Mouse (Mus musculus) forebrain, postnatal 0 days (tissue): ENCODE results near the gene Tor1aip1. TPM values are rescaled to one million over a fixed set of nuclear protein-coding genes. Genes with fewer than 3 reads are reported as not detected.
A peak's percentile ranks its signal among the peaks of the same experiment; 100 is the strongest.

ENCODE experiments used
- ATAC-seq: fragments of 200-750 bp; cut with Nextera tagmentation; 2 replicates; pipeline ENCODE4 v1.8.0; 2017; ENCODE audit warnings: mild to moderate bottlenecking, moderate library complexity
- DNase-seq: peaks from one replicate; pipeline ENCODE4 v3.0.0-alpha.2; 2015
- H3K27ac ChIP-seq: fragments of 300-500 bp; sonication (generic); 2 replicates; pipeline ENCODE4 v1.5.1; 2014; ENCODE audit warnings: low read depth, mild to moderate bottlenecking, antibody characterized with exemption, low read length, moderate library complexity, mixed read lengths
- H3K27me3 ChIP-seq: fragments of 300-500 bp; sonication (generic); 2 replicates; pipeline ENCODE4 v1.6.1; 2014; ENCODE audit warnings: mild to moderate bottlenecking, low read length, mixed read lengths; ENCODE audit not compliant: insufficient read depth
- H3K36me3 ChIP-seq: fragments of 300-500 bp; sonication (generic); 2 replicates; pipeline ENCODE4 v1.6.1; 2014; ENCODE audit warnings: mild to moderate bottlenecking, moderate library complexity; ENCODE audit not compliant: insufficient read depth
- H3K4me1 ChIP-seq: fragments of 300-500 bp; sonication (generic); 2 replicates; pipeline ENCODE4 v1.6.1; 2014; ENCODE audit warnings: antibody characterized with exemption; ENCODE audit not compliant: insufficient read depth
- H3K4me2 ChIP-seq: fragments of 300-500 bp; sonication (generic); 2 replicates; pipeline ENCODE4 v1.6.1; 2014; ENCODE audit warnings: low read depth, mild to moderate bottlenecking, moderate library complexity
- H3K4me3 ChIP-seq: fragments of 300-500 bp; sonication (generic); 2 replicates; pipeline ENCODE4 v1.5.1; 2014; ENCODE audit warnings: low read depth, low read length, mixed read lengths
- H3K9ac ChIP-seq: fragments of 300-500 bp; sonication (generic); 2 replicates; pipeline ENCODE4 v1.6.1; 2014; ENCODE audit warnings: mild to moderate bottlenecking
- H3K9me3 ChIP-seq: fragments of 300-500 bp; sonication (generic); 2 replicates; pipeline ENCODE4 v1.6.1; 2016; ENCODE audit warnings: low read length
- CTCF ChIP-seq: sonication (generic); IDR thresholded peaks from 2 replicates; pipeline ENCODE4 v1.5.1; 2016; ENCODE audit warnings: antibody characterized with exemption, control low read depth, low read depth
- WGBS: fragments of 180-500 bp; shearing (Covaris S2); extraction: QIAGEN DNeasy Blood & Tissue Kit; methylation state at CpG from one replicate; pipeline ENCODE4 v1.1.7; 2014; 5-methylcytosine and 5-hydroxymethylcytosine counted together
- polyA plus RNA-seq: library from polyadenylated mRNA; unstranded; fragments of >200 nt; fragmentation: Nextera tagmentation; extraction: Ambion mirVana; gene quantifications from 2 replicates; pipeline ENCODE4 v1.2.1, GENCODE M21; 2015
- total RNA-seq: library from RNA; depleted of rRNA; stranded (reverse); fragments of >200 nt; gene quantifications from 2 replicates; pipeline ENCODE4 v1.2.3, GENCODE M21; 2014; rRNA removed

The Tor1aip1 gene
- total RNA-seq (15.4 and 23.1 TPM in 2 replicates), polyA plus RNA-seq (19.3 and 20.4 TPM in 2 replicates)

- ATAC-seq, result peak; percentile 97
- H3K27ac ChIP-seq, result peak within 1 kb of the TSS; percentile 100
- H3K4me1 ChIP-seq, result peaks cover 8% of the 10 kb centered on the region
- peak; percentile 98 for DNase-seq
- TF ChIP-seq CTCF, result peak; percentile 83
- H3K4me2 ChIP-seq, result peak within 1 kb of the TSS; percentile 64
- under 1% methylated on average over 59 of the region's 59 CpGs for WGBS
- peaks cover 20% of the 10 kb centered on the region for H3K36me3 ChIP-seq
- peak within 1 kb of the TSS; percentile 95 for H3K9ac ChIP-seq
- no peaks in the 10 kb centered on the region for H3K9me3 ChIP-seq
- peak within 1 kb of the TSS; percentile 91 for H3K4me3 ChIP-seq
- H3K27me3 ChIP-seq, result no peaks in the 10 kb centered on the region
Measured at GRCm38 (mm10) chr1:156035930-156036737, at the start of gene Tor1aip1. Gene Tor1aip1 (minus strand): TSS chr1:156036480.

GRCm38 (mm10) chr1:156085770-156086169, 49.5 kb upstream of the Tor1aip1 start:
- no peak overlapping the region for H3K4me2 ChIP-seq
- 59% methylated on average over 5 of the region's 5 CpGs for WGBS
- TF ChIP-seq CTCF, result peak; percentile 97
- H3K4me3 ChIP-seq, result no peak overlapping the region
- no peak overlapping the region for H3K27ac ChIP-seq
- H3K36me3 ChIP-seq, result no peaks in the 10 kb centered on the region
- H3K4me1 ChIP-seq, result no peaks in the 10 kb centered on the region
- no peaks in the 10 kb centered on the region for H3K9me3 ChIP-seq
- peak; percentile 66; the same call in 1 of the 2 replicates for ATAC-seq
- DNase-seq, result peak; percentile 84
- H3K9ac ChIP-seq, result no peak overlapping the region
- no peaks in the 10 kb centered on the region for H3K27me3 ChIP-seq

- ATAC-seq (no peak), DNase-seq (no peak)
Measured at GRCm38 (mm10) chr1:156084603-156085002, 48.3 kb upstream of the Tor1aip1 start.

GRCm38 (mm10) chr1:156077655-156078054, 41.4 kb upstream of the Tor1aip1 start:
- Histone ChIP-seq H3K27me3 (no peaks in the 10 kb centered on the region), H3K4me3 (no peak overlapping the region), H3K36me3 (no peaks in the 10 kb centered on the region), H3K4me1 (no peaks in the 10 kb centered on the region), H3K4me2 (no peak overlapping the region), H3K27ac (no peak overlapping the region), H3K9ac (no peak overlapping the region), H3K9me3 (no peaks in the 10 kb centered on the region)
- TF ChIP-seq CTCF, result no peak
- ATAC-seq (no peak), DNase-seq (no peak)
- 74% methylated on average over 3 of the region's 3 CpGs for WGBS

More at GRCm38 (mm10) chr1:156084603-156085002, 48.3 kb upstream of the Tor1aip1 start:
- no peak overlapping the region for H3K4me3 ChIP-seq
- 70% methylated on average over 3 of the region's 3 CpGs for WGBS
- no peaks in the 10 kb centered on the region for H3K4me1 ChIP-seq
- no peak for TF ChIP-seq CTCF
- H3K9me3 ChIP-seq, result no peaks in the 10 kb centered on the region
- no peak overlapping the region for H3K27ac ChIP-seq
- no peaks in the 10 kb centered on the region for H3K27me3 ChIP-seq
- no peak overlapping the region for H3K9ac ChIP-seq
- no peak overlapping the region for H3K4me2 ChIP-seq
- H3K36me3 ChIP-seq, result no peaks in the 10 kb centered on the region

GRCm38 (mm10) chr1:156076474-156076873, 40.2 kb upstream of the Tor1aip1 start:
- Histone ChIP-seq H3K36me3 (no peaks in the 10 kb centered on the region), H3K9ac (no peak overlapping the region), H3K27ac (no peak overlapping the region), H3K9me3 (no peaks in the 10 kb centered on the region), H3K27me3 (no peaks in the 10 kb centered on the region), H3K4me1 (no peaks in the 10 kb centered on the region), H3K4me3 (no peak overlapping the region), H3K4me2 (no peak overlapping the region)
- no peak for ATAC-seq
- no peak for TF ChIP-seq CTCF
- 67% methylated on average over 4 of the region's 4 CpGs for WGBS
- DNase-seq, result no peak

- H3K27me3 ChIP-seq, result no peaks in the 10 kb centered on the region
- no peak overlapping the region for H3K4me3 ChIP-seq
- H3K9me3 ChIP-seq, result no peaks in the 10 kb centered on the region
- no peaks in the 10 kb centered on the region for H3K36me3 ChIP-seq
- H3K4me2 ChIP-seq, result no peak overlapping the region
- no peak for DNase-seq
- no peaks in the 10 kb centered on the region for H3K4me1 ChIP-seq
- no peak overlapping the region for H3K27ac ChIP-seq
- no peak overlapping the region for H3K9ac ChIP-seq
- no peak for TF ChIP-seq CTCF
- ATAC-seq, result no peak
- 81% methylated on average over 8 of the region's 8 CpGs for WGBS
Measured at GRCm38 (mm10) chr1:156074575-156074974, 38.3 kb upstream of the Tor1aip1 start.

GRCm38 (mm10) chr1:156073169-156073821, 37.0 kb upstream of the Tor1aip1 start:
- 71% methylated on average over 15 of the region's 15 CpGs for WGBS
- H3K36me3 ChIP-seq, result no peaks in the 10 kb centered on the region
- no peak overlapping the region for H3K9ac ChIP-seq
- no peaks in the 10 kb centered on the region for H3K27me3 ChIP-seq
- H3K4me2 ChIP-seq, result no peak overlapping the region
- no peak for DNase-seq
- no peak overlapping the region for H3K4me3 ChIP-seq
- no peak for TF ChIP-seq CTCF
- no peaks in the 10 kb centered on the region for H3K4me1 ChIP-seq
- H3K27ac ChIP-seq, result no peak overlapping the region
- ATAC-seq, result no peak
- H3K9me3 ChIP-seq, result no peaks in the 10 kb centered on the region
